Mouse (Mus musculus) frontal cortex, postnatal 36 days (tissue): ENCODE data around the gene Tet3.
A peak's percentile ranks its signal among the peaks of the same experiment; 100 is the strongest.

Experiments
- DNase-seq, 2 experiments: peaks; one replicate each; pipeline ENCODE4 v3.0.0; 2022; ENCODE audit warnings: low spot score in 2 of 2

Gene Tet3

GRCm38 (mm10) chr6:83459034-83459644 lies at the start of gene Tet3:
Gene Tet3 (minus strand): TSS chr6:83459084.
- DNase-seq = no peak

GRCm38 (mm10) chr6:83507168-83507546 lies 48.3 kb upstream of the Tet3 start:
- DNase-seq = no peak

GRCm38 (mm10) chr6:83506258-83507167 lies 47.6 kb upstream of the Tet3 start, which contains the start of gene Dguok:
Gene Dguok (minus strand): TSS chr6:83506969.
- peak; percentile 96 to 99 for DNase-seq

- no peak for DNase-seq
Observed at GRCm38 (mm10) chr6:83505554-83505953, 46.7 kb upstream of the Tet3 start.

GRCm38 (mm10) chr6:83503361-83503760 lies 44.5 kb upstream of the Tet3 start:
- no peak for DNase-seq

GRCm38 (mm10) chr6:83502656-83503055 lies 43.8 kb upstream of the Tet3 start:
- DNase-seq = peak; percentile 55 to 62

GRCm38 (mm10) chr6:83501524-83502310 lies 42.8 kb upstream of the Tet3 start:
- DNase-seq = no peak

- DNase-seq = no peak
Observed at GRCm38 (mm10) chr6:83500462-83500861, 41.6 kb upstream of the Tet3 start.

GRCm38 (mm10) chr6:83499078-83499477 lies 40.2 kb upstream of the Tet3 start:
- peak; percentile 43 to 47 for DNase-seq

GRCm38 (mm10) chr6:83496753-83497710 lies 38.1 kb upstream of the Tet3 start:
- peak in 1 of 2 experiments; percentile 7 for DNase-seq

- no peak for DNase-seq
Observed at GRCm38 (mm10) chr6:83496009-83496752, 37.3 kb upstream of the Tet3 start.

- no peak for DNase-seq
Observed at GRCm38 (mm10) chr6:83490622-83491021, 31.7 kb upstream of the Tet3 start.

GRCm38 (mm10) chr6:83488200-83488599 lies 29.3 kb upstream of the Tet3 start:
- DNase-seq = no peak

GRCm38 (mm10) chr6:83487298-83487697 lies 28.4 kb upstream of the Tet3 start:
- no peak for DNase-seq

GRCm38 (mm10) chr6:83485854-83486253 lies 27.0 kb upstream of the Tet3 start:
- no peak for DNase-seq

- DNase-seq = no peak
Observed at GRCm38 (mm10) chr6:83483776-83484175, 24.9 kb upstream of the Tet3 start.

GRCm38 (mm10) chr6:83482418-83483085 lies 23.7 kb upstream of the Tet3 start:
- DNase-seq = no peak

GRCm38 (mm10) chr6:83480019-83480655 lies 21.3 kb upstream of the Tet3 start:
- no peak for DNase-seq

GRCm38 (mm10) chr6:83479193-83479592 lies 20.3 kb upstream of the Tet3 start:
- no peak for DNase-seq
